Mouse (Mus musculus): ENCODE measurements around the gene Fndc11.

Gene Fndc11

DNA sequence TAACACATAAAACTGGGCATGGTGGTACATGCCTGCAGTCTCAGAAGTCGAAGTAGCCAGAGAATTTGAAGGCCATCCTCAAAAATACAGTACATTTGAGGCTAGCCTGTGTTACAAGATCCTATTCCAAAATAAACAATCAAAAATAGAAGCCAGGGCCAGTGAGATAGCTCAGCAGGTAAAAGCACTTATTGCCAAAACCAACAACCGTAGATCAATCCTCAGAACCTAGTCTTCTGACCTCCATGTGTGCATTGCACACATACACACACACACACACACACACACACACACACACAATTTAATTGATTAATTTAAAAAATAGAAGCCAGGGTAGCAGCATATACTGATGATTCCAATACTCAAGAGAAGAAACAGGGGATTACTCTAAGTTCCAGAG lies 47.0 kb downstream of the Fndc11 start:
- DNase-seq (ENCODE audit: low spot score in 2 of 2), result no peak

DNA sequence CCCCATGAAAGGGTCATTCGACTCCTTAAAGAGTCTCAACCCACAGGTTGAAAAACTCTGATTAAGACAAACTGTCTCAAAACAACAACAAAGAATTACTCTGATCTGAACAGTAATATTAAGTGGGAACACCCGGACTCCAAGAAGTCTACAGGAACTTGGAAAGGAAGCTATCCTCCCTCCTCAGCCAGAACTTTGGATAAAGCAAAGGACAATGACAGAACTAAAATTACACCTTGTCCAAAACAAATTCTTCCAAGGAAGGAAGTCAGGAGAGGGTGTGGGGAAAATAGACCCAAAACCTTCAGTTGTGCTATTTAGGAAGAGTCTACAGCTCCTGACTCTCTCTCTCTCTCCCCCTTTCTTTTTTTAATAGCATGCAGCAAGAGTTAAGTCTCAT lies 52.3 kb downstream of the Fndc11 start:
- no peak for DNase-seq (ENCODE audit: low spot score in 2 of 2)

All from urinary bladder, postnatal 36 days (tissue).